Mouse (Mus musculus): ENCODE measurements at regions not wholly inside any gene's neighbourhood (a gene's known extent, or its start where the extent isn't known, plus 50 kb on each side); places are given as distances from the start of the nearest gene placed in this dataset.

DNA sequence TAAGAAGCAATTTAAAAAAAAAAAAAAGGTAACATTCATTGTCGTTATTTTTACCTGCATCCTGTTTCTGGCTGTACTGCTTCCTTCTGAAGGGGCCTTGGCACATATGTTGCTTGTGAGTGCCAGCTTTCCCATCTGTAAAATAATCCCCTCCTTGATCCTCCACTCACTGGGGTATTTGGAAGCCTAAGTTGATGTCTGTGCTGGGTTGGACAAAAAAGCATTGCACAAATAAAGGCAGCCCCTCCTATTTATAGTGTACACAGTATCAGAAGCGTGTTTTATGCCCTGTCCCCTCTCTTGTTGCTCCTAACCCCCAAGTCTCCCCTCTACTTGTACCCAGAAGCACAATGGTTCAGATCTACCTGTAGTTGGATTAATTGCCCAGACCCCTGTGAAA is 195.0 kb downstream of the Brinp2 start:
- TF ChIP-seq CTCF (IDR thresholded peaks at IDR 0.05; ENCODE audit: low read depth, low read length) (no peak), POLR2A (IDR thresholded peaks at IDR 0.05; ENCODE audit: extremely low read depth, insufficient read depth, low read length) (no peak)

Data from liver, adult 2 months (tissue).